Mouse (Mus musculus) kidney, embryonic 15.5 days (tissue): ENCODE measurements around the gene Ang. TPM values are rescaled to one million over a fixed set of nuclear protein-coding genes. Genes with fewer than 3 reads are reported as not detected.

ENCODE experiments used
- ATAC-seq: fragments of 200-750 bp; cut with Nextera tagmentation; replicated peaks from 2 replicates; pipeline ENCODE4 v1.8.0; 2017; ENCODE audit warnings: moderate TSS enrichment; ENCODE audit not compliant: low FRiP score
- H3K27ac ChIP-seq: fragments of 300-500 bp; sonication (generic); 2 replicates; pipeline ENCODE4 v1.5.1; 2015; ENCODE audit warnings: mild to moderate bottlenecking, inconsistent platforms
- H3K27me3 ChIP-seq: fragments of 300-500 bp; sonication (generic); 2 replicates; pipeline ENCODE4 v1.6.1; 2015; ENCODE audit warnings: inconsistent platforms
- H3K36me3 ChIP-seq: fragments of 300-500 bp; sonication (generic); 2 replicates; pipeline ENCODE4 v1.6.1; 2015; ENCODE audit warnings: inconsistent platforms
- H3K4me1 ChIP-seq: fragments of 300-500 bp; sonication (generic); 2 replicates; pipeline ENCODE4 v1.6.1; 2015; ENCODE audit warnings: inconsistent platforms
- H3K4me2 ChIP-seq: fragments of 300-500 bp; sonication (generic); 2 replicates; pipeline ENCODE4 v1.6.1; 2015; ENCODE audit warnings: moderate library complexity, mild to moderate bottlenecking, inconsistent platforms
- H3K4me3 ChIP-seq: fragments of 300-500 bp; sonication (generic); replicated peaks from 2 replicates; pipeline ENCODE4 v1.5.1; 2015; ENCODE audit warnings: mild to moderate bottlenecking, inconsistent platforms
- H3K9ac ChIP-seq: fragments of 300-500 bp; sonication (generic); 2 replicates; pipeline ENCODE4 v1.6.1; 2015; ENCODE audit warnings: mild to moderate bottlenecking, inconsistent platforms
- H3K9me3 ChIP-seq: fragments of 300-500 bp; sonication (generic); replicated peaks from 2 replicates; pipeline ENCODE4 v1.6.1; 2016; ENCODE audit warnings: inconsistent platforms
- WGBS: fragments of 180-500 bp; shearing (Covaris S2); methylation state at CpG from one replicate; pipeline ENCODE4 v1.1.7; 2015; ENCODE audit warnings: mixed read lengths; 5-methylcytosine and 5-hydroxymethylcytosine counted together
- polyA plus RNA-seq: library from polyadenylated mRNA; unstranded; fragments of >200 nt; fragmentation: Nextera tagmentation; extraction: Ambion mirVana; gene quantifications from 2 replicates; pipeline ENCODE4 v1.2.1, GENCODE M21; 2015

Gene Ang
- 8.4 and 9.8 TPM in 2 replicates for polyA plus RNA-seq

DNA sequence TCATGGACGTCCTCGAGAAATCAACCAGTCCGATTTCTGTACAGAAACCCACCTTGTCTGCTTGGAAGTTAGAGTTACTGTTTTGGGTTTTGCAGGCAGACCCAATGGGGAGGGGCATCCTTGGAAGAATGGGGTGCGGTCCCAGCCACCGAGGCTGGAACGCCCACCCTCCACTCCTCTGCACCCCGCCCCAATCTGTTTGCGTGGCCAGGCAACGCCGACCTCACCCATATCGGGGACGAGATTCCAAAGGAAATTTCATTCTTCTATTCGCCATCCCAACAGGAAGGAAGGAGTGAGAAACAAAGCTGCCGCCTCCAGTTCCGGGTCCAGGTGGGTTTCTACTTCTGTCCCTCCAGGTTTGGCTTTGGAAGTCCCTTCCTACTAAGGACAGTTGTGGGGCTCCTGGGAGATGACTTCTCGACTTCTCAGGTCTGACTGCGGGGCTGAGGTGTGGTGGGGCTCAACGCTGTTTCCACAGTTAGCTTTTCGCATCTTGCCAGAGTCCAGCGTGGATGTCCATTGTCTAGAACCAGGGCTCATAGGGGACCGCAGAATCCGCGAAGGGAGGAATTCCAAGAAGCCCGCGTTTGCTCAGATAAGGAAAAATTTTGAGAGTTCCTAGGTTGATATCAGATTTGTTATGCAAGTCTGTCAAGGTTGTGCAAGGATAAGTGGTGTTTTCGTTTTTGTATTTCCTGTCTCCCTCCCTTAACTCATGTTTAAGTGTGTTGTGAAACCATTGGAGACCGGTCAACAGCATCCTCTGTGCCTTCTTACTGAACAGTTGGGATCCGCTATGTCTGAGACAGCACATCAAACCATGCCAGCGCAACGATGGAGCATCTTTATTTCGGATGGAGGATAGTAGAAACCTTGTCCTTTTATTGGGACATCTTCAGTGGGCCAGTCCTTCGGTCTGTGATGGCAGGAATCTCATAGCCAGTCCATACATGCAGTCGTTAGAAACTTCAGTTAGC lies at the start of gene Ang, which contains the start of gene Rnase4:
Gene Ang (plus strand): TSS at position 230 of the 980 bp plus-strand sequence.
Gene Rnase4 (plus strand): TSS at position 157 of the 980 bp plus-strand sequence.
- ATAC-seq = peak; percentile 24
- Histone ChIP-seq H3K27me3 (no peaks in the 10 kb centered on the region), H3K36me3 (no peaks in the 10 kb centered on the region), H3K9ac (peak within 1 kb of the TSS; percentile 56), H3K27ac (peak within 1 kb of the TSS; percentile 94), H3K4me3 (peak within 1 kb of the TSS; percentile 65), H3K4me2 (peak within 1 kb of the TSS; percentile 84), H3K4me1 (peaks cover 28% of the 10 kb centered on the region), H3K9me3 (no peaks in the 10 kb centered on the region)
- WGBS = 8% methylated on average over 33 of the region's 33 CpGs

DNA sequence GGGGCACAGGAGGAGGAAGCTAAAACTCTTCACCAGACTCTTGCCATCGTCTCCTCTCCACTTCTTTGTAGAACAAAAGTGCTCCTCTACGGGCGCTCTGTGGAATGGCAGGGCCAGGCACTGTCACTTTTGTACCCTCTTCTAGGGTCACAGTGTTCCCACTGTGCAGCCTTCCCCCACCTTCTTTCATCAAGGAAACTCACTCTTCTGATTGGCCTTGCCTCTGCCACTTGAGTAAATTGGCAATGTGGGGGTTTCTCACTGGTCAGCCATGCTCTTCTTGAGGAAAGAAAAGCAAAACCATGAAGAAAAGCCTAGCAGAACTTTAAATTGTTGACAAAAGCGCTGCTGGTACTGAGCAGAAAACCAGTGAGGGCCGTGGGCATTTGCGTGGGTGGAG lies 49.2 kb upstream of the Ang start, which contains the start of gene Rnase9:
Gene Rnase9 (minus strand): TSS at position 101 of the 400 bp plus-strand sequence.
- no peak within 1 kb of the TSS for H3K9ac ChIP-seq
- no peaks in the 10 kb centered on the region for H3K9me3 ChIP-seq
- WGBS = 80% methylated on average over 6 of the region's 6 CpGs
- H3K27me3 ChIP-seq = no peaks in the 10 kb centered on the region
- no peak within 1 kb of the TSS for H3K4me3 ChIP-seq
- H3K36me3 ChIP-seq = no peaks in the 10 kb centered on the region
- H3K27ac ChIP-seq = no peak within 1 kb of the TSS
- H3K4me1 ChIP-seq = no peaks in the 10 kb centered on the region
- ATAC-seq = no peak
- H3K4me2 ChIP-seq = no peak within 1 kb of the TSS

GRCm38 (mm10) chr14:51047846-51048245 lies 43.1 kb upstream of the Ang start:
- ATAC-seq = no peak
- H3K27me3 ChIP-seq = no peaks in the 10 kb centered on the region
- H3K4me1 ChIP-seq = peaks cover 21% of the 10 kb centered on the region
- H3K27ac ChIP-seq = no peak overlapping the region
- no peak overlapping the region for H3K4me3 ChIP-seq
- no peak overlapping the region for H3K9ac ChIP-seq
- H3K4me2 ChIP-seq = no peak overlapping the region
- WGBS = 22% methylated on average over 5 of the region's 5 CpGs
- H3K9me3 ChIP-seq = no peaks in the 10 kb centered on the region
- H3K36me3 ChIP-seq = no peaks in the 10 kb centered on the region

DNA sequence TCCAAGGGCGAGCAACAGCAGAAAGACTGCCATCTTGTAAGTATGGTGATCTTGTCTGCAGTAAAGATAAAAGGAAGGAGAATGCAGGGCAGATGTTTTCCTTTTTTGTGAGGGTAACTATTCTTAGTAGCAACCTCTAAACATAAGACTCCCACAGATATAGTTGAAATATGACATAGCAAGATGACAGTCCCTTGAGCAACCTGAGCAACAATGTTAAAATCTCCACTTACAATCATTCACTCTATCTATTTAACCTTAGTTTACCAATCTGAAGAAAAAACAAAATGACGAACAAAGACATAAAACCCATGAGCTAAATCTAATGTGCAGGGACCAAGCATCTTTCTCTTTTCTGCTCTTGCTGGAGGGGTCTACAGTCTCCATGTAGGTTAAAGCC lies 40.9 kb upstream of the Ang start, which contains the start of gene Rnase11:
Gene Rnase11 (minus strand): TSS at position 101 of the 400 bp plus-strand sequence.
- H3K4me1 ChIP-seq = peaks cover 37% of the 10 kb centered on the region
- H3K27me3 ChIP-seq = no peaks in the 10 kb centered on the region
- H3K36me3 ChIP-seq = no peaks in the 10 kb centered on the region
- no peaks in the 10 kb centered on the region for H3K9me3 ChIP-seq
- no peak within 1 kb of the TSS for H3K4me3 ChIP-seq
- H3K9ac ChIP-seq = no peak within 1 kb of the TSS
- 81% methylated on average over 2 of the region's 2 CpGs for WGBS
- ATAC-seq = no peak
- H3K27ac ChIP-seq = no peak within 1 kb of the TSS
- H3K4me2 ChIP-seq = no peak within 1 kb of the TSS

DNA sequence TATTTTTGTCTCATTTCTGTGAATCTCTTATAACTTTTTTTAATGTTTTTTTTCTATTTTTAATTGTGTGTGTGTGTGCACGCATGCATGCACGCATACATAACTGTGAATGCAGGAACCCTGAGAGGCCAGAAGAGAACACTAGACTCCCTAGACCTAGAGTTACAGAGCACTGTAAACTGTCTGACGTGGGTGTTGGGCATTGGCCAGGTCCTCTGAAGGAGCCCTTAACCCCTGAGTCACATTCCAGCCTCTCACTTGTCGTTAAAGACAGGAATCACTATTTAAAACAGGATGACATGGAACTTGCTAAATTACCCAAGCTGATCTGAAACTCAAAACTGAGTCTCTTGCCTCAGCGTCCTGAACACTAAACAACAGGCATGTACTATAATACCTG lies 39.0 kb upstream of the Ang start:
- WGBS = 41% methylated on average over 5 of the region's 5 CpGs
- H3K27ac ChIP-seq = peak overlapping the region; percentile 69; the same call in 1 of the 2 replicates
- H3K4me1 ChIP-seq = peaks cover 40% of the 10 kb centered on the region
- H3K4me2 ChIP-seq = no peak overlapping the region
- H3K4me3 ChIP-seq = no peak overlapping the region
- ATAC-seq = 0 out of 2 replicates have a peak, but pooled peaks have one; percentile 17
- no peaks in the 10 kb centered on the region for H3K27me3 ChIP-seq
- H3K9ac ChIP-seq = no peak overlapping the region
- no peaks in the 10 kb centered on the region for H3K9me3 ChIP-seq
- H3K36me3 ChIP-seq = no peaks in the 10 kb centered on the region

DNA sequence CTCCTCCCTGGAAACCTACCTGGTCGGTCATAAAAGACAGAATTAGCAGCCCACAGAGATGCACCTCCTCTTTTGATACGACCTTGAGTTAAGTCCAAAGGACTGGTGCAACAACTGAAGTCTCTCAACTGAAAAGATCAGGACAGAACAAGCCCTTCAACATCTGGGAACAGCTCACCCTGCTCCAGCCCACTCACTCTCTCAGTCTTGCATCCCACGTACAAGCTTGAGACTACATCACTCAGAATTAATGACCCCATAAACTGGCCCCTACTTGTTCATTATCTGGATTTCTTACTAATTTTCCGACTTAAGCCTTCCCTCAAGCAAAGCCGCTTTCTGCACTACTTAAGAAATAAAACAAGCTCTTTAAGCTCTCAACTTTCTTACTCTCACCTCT lies 37.8 kb upstream of the Ang start:
- Histone ChIP-seq H3K9ac (no peak overlapping the region), H3K9me3 (no peaks in the 10 kb centered on the region), H3K4me2 (0 out of 2 replicates have a peak overlapping the region, but pooled peaks have one; percentile 35), H3K27me3 (no peaks in the 10 kb centered on the region), H3K27ac (peak overlapping the region; percentile 69), H3K4me1 (peaks cover 46% of the 10 kb centered on the region), H3K36me3 (no peaks in the 10 kb centered on the region), H3K4me3 (no peak overlapping the region)
- WGBS = 21% methylated on average over 5 of the region's 5 CpGs
- ATAC-seq = peak; percentile 84

DNA sequence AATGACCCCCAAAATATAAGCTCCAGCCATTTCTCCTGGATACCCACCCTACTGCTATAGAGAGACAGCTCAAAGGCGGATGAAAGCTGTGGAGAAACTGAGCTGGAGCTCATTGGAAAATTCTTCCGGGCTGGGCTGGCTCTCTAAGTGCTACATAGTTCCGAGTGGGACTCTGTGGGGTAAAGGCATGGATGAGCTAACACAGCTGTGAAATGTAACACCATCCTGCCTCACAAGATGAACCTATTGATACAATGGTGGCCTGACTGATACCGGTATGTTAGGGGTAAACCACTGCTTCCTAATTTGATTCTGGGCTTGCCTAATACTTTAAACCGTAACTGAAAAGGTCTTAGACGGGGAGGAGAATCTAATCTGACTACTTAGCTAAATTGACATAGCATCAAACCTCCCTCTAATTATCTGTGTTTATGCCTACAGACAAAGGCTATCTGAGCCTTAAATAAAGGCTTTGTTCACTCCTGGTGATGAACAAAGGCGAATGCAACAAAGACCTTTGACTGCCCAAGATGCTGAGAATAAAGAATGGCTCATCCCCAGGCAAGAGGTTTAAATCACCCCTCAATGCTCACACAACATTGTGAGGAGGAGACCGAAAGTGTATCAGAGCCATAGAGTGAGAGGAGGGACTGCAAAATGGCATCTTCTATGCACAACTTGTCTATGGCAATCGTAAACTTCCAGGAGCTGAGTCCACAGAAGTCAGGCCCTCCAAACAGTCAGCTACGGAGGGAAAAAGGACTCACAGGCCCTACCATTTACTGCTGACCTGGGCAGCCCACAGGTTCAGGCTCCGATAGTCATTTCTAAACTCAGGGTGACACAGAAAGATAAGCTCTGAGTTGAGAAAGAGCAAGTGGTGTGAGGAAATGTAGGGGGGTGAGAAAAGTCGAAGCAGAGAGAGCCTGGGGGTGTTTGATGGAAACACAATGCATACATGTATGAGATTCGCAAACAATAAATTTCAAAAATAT lies 36.4 kb upstream of the Ang start:
- Histone ChIP-seq H3K4me3 (no peak overlapping the region), H3K27ac (peak overlapping the region; percentile 64), H3K4me2 (peak overlapping the region; percentile 17; the same call in 1 of the 2 replicates), H3K27me3 (no peaks in the 10 kb centered on the region), H3K9ac (no peak overlapping the region), H3K9me3 (no peaks in the 10 kb centered on the region), H3K36me3 (no peaks in the 10 kb centered on the region), H3K4me1 (peaks cover 46% of the 10 kb centered on the region)
- WGBS = 61% methylated on average over 13 of the region's 13 CpGs
- ATAC-seq = no peak

- peak; percentile 59 for ATAC-seq
- peaks cover 36% of the 10 kb centered on the region for H3K4me1 ChIP-seq
- H3K9ac ChIP-seq = no peak within 1 kb of the TSS
- 38% methylated on average over 9 of the region's 9 CpGs for WGBS
- no peaks in the 10 kb centered on the region for H3K9me3 ChIP-seq
- peak within 1 kb of the TSS; percentile 59 for H3K27ac ChIP-seq
- H3K27me3 ChIP-seq = no peaks in the 10 kb centered on the region
- H3K4me2 ChIP-seq = peak within 1 kb of the TSS; percentile 38
- no peak within 1 kb of the TSS for H3K4me3 ChIP-seq
- H3K36me3 ChIP-seq = no peaks in the 10 kb centered on the region
Observed at GRCm38 (mm10) chr14:51057401-51057831, 33.5 kb upstream of the Ang start, which contains the start of gene Rnase12. Gene Rnase12 (minus strand): TSS chr14:51057661.

GRCm38 (mm10) chr14:51060761-51061160 lies 30.2 kb upstream of the Ang start:
- Histone ChIP-seq H3K9me3 (no peaks in the 10 kb centered on the region), H3K4me2 (no peak overlapping the region), H3K9ac (no peak overlapping the region), H3K27ac (no peak overlapping the region), H3K36me3 (no peaks in the 10 kb centered on the region), H3K27me3 (no peaks in the 10 kb centered on the region), H3K4me3 (no peak overlapping the region), H3K4me1 (peaks cover 21% of the 10 kb centered on the region)
- WGBS = 86% methylated on average over 5 of the region's 5 CpGs
- no peak for ATAC-seq

- Histone ChIP-seq H3K4me2 (no peak overlapping the region), H3K9me3 (no peaks in the 10 kb centered on the region), H3K4me1 (peaks cover 12% of the 10 kb centered on the region; the same call in 1 of the 2 replicates), H3K9ac (no peak overlapping the region), H3K27ac (no peak overlapping the region), H3K36me3 (no peaks in the 10 kb centered on the region), H3K27me3 (0 out of 2 replicates have a peak, but pooled peaks cover 3% of the 10 kb centered on the region), H3K4me3 (no peak overlapping the region)
- 51% methylated on average over 5 of the region's 5 CpGs for WGBS
- no peak for ATAC-seq
Observed at GRCm38 (mm10) chr14:51068956-51069355, 22.0 kb upstream of the Ang start.

- Histone ChIP-seq H3K4me2 (no peak overlapping the region), H3K4me3 (no peak overlapping the region), H3K4me1 (peaks cover 12% of the 10 kb centered on the region; the same call in 1 of the 2 replicates), H3K27me3 (0 out of 2 replicates have a peak, but pooled peaks cover 3% of the 10 kb centered on the region), H3K27ac (no peak overlapping the region), H3K9me3 (no peaks in the 10 kb centered on the region), H3K36me3 (no peaks in the 10 kb centered on the region), H3K9ac (no peak overlapping the region)
- ATAC-seq = no peak
- 95% methylated on average over 2 of the region's 2 CpGs for WGBS
Observed at GRCm38 (mm10) chr14:51069617-51070016, 21.3 kb upstream of the Ang start.
